Mouse (Mus musculus) Patski (cell line): Measurements from ENCODE around the gene Slc34a3. TPM values are rescaled to one million over a fixed set of nuclear protein-coding genes. Genes with fewer than 3 reads are reported as not detected.

Experiments used
- ATAC-seq: fragments of 100-300 bp; one replicate; pipeline ENCODE4 v1.8.0; 2021
- CTCF ChIA-PET: fragments of 350-600 bp; sonication (Branson Sonifier 250); formaldehyde crosslinking; loops from one replicate; lab custom pipeline; 2022; ENCODE audit warnings: inconsistent platforms; lab: Charles Lee
- POLR2A ChIA-PET: fragments of 350-600 bp; sonication (Branson Sonifier 250); formaldehyde crosslinking; loops from one replicate; lab custom pipeline; 2022; ENCODE audit warnings: antibody characterized with exemption, inconsistent platforms; lab: Charles Lee
- DNase-seq: peaks from one replicate; pipeline ENCODE4 v3.0.0-alpha.2; 2011; ENCODE audit warnings: low read depth, low spot score
- H3K27me3 ChIP-seq: fragments of 371-371 bp; one replicate; pipeline ENCODE4 v1.5.1; 2021
- CTCF ChIP-seq: fragments of 100-300 bp; IDR thresholded peaks from one replicate; pipeline ENCODE4 v1.5.1; 2021
- in situ Hi-C: fragments of 300-500 bp; cut with MboI; formaldehyde crosslinking; loops from 3 replicates; pipeline ENCODE4 v1.11.1; 2018; ENCODE audit warnings: low pct_unique_long_range_greater_than_20kb, mixed read lengths
- polyA plus RNA-seq: library from polyadenylated mRNA; unstranded; gene quantifications from one replicate; pipeline ENCODE4 v1.2.3, GENCODE M21; 2021

The Slc34a3 gene
- polyA plus RNA-seq, 1 experiment from 2014 or later = not detected

DNA sequence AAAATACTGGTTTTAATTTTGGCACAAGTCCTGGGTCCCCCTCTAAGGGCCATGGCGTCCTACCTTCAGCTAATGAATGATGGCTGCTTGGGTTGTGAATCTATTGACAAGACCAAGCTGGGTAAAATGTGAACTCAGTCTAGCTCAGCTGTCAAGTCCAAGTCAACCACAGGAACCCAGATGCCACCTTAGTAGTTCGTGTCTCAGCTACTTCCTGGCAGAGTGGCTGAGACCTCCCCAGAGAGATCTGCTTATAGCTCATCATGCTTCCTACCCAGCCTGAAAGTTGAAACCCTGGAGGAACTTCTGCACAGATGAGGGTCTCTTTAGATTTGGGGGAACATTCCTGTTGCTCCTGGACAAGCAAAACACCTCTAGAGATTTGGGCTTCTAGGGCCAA, 50.8 kb downstream of the Slc34a3 start:
- no peak for TF ChIP-seq CTCF
- peaks cover 42% of the 10 kb centered on the region for H3K27me3 ChIP-seq
- ChIA-PET POLR2A (no interaction called here), CTCF (interaction anchor here (1.0 kb wide), 1 partner anchor 45 kb away, joined by 3 read pairs; no protein-coding TSS in a partner anchor)
- ATAC-seq = no peak
- no peak for DNase-seq
- in situ Hi-C loops = no loop called here

DNA sequence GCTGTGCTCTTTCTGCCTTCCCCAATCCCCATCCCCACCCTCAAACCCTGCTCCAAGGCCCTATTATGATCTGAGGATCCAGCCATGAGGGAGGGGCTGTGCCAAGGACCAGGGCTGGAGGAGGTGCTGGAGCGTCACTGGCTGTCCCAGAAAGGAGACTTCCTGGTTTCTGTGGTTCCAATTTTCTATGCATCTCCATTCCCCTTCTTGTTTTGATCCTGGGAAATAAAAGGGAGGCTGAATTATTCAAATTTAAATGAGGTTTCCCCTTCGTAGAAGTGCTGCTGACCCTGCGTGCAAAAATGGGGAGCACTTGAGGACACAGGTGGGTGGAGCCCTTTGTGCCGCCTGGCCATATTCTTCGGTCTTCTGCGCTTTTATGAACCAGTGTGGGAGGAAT, 51.5 kb downstream of the Slc34a3 start:
- no peak for ATAC-seq
- in situ Hi-C loops = no loop called here
- CTCF ChIA-PET = no interaction called here

DNA sequence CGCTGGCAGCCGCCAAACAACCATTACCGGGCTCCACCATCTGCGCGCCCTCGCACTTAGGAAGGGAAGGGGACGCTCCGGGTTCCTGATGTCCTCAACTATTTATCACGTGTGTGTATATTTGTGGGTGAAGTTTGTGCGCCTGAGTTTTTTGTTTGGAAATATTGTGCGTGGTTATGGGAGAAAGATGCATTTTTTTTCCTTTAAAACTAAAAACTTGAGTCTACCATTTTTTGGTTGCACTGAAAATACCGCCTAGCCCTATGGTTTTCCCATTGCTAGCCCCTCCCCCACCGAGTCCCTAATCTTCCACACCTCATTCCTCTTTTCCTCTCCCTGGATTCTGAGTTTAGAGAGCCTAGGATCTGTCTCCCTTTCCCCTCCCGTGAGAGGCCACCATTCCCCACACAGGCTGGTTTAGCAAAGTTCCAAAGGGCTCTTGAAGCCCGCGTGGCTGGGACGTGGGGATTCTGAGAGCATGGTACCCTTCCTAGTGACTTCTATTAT, 52.2 kb downstream of the Slc34a3 start:
- H3K27me3 ChIP-seq = peaks cover 42% of the 10 kb centered on the region
- ChIA-PET POLR2A (no interaction called here), CTCF (no interaction called here)
- in situ Hi-C loops = no loop called here
- TF ChIP-seq CTCF = no peak
- ATAC-seq = no peak
- no peak for DNase-seq

More for the DNA sequence above, 51.5 kb downstream of the Slc34a3 start:
- no peak for TF ChIP-seq CTCF
- POLR2A ChIA-PET = no interaction called here
- peaks cover 42% of the 10 kb centered on the region for H3K27me3 ChIP-seq
- DNase-seq = no peak

DNA sequence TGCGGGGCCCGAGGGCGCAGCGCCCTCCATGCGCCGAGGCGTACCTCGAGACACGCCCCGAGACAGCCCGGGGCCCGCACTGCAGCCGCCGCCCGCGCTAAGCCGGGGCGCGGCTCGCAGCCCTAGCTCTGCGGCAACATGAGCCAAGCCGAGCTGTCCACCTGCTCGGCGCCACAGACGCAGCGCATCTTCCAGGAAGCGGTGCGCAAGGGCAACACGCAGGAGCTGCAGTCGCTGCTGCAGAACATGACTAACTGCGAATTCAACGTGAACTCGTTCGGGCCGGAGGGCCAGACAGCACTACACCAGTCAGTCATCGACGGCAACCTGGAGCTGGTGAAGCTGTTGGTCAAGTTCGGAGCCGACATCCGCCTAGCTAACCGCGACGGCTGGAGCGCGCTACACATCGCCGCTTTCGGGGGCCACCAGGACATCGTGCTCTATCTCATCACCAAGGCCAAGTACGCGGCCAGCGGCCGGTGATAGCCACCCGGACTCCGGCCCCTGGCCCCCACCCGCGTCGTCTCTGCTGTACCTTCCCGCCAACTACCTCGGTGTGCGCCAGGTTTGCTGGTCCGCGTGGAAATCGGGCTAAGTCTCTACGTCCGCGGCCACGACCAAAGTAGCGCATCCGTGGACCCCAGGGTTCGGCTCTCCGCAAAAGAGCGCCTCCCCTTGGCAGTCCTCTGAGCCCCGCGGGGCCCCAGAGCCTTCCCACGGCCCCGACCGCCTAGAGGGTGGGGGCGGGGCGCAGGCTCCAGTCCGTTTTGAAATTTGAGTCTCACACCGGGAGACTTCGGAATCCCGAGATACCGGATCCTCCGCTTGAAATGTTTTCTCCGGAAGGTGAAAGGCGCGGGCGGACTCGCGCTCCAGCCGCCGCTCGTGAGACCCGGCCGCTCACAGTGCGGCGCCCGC, 52.9 kb downstream of the Slc34a3 start:
- H3K27me3 ChIP-seq = peaks cover 42% of the 10 kb centered on the region
- in situ Hi-C loops = no loop called here
- no peak for ATAC-seq
- ChIA-PET POLR2A (no interaction called here), CTCF (no interaction called here)
- DNase-seq = no peak
- TF ChIP-seq CTCF = no peak

DNA sequence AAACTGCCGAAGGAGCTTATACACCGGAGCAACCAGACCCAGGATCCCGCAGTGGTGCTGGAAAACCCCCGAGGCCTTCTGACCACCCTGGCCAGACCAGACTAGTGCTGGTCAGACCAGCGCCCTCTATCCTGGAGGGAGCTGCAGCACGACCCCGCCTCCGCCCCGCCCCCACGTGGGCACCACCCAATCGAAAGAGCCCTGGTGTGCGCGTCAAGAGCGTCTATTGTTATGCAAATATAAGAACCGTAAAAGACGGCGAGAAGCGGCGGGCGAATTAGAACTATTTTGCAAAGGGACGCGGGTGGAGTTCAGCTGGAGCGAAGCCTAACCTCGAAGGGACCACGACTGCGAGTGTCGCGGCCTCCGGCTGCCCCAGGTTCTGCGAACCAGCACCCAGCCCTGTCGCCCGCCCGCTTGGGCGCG, 53.7 kb downstream of the Slc34a3 start, which contains the start of gene Nrarp:
Gene Nrarp, plus strand, starts transcription at position 281 of the 426 bp plus-strand sequence.
- ChIA-PET POLR2A (no interaction called here), CTCF (no interaction called here)
- DNase-seq (no peak), ATAC-seq (no peak)
- TF ChIP-seq CTCF = no peak
- peaks cover 42% of the 10 kb centered on the region for H3K27me3 ChIP-seq
- in situ Hi-C loops = no loop called here

DNA sequence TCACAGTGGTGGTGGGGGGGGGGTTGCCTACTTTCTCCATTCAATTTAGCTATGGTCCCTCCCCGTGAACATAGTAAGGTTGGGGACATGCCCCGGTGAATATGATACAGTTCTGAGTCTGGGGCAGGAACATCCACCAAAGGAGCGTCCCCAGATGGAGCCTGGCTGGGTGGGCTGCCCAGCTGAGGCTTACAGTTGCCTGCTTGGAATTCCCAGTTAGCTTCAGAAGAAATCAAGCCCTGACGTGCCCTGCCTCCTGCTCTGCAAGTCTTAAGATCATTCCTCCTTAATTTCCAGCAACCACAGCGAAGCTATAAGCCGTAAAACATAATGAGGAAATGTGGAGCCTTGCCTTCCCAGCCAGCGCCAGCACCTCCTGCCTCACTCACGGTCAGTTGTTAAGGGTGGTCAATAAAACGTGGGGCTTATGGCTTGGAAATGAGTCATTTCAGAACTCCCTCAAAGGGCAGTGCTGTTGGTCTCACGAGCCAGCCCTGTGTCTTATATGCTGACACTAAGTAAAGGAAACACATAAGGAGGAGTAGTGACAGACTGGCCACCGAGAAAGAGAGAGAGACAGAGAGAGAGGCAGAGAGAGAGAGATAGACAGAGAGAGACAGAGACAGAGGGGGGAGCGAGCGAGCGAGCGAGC, 54.5 kb downstream of the Slc34a3 start:
- no peak for TF ChIP-seq CTCF
- in situ Hi-C loops = no loop called here
- no peak for DNase-seq
- POLR2A ChIA-PET = no interaction called here
- ATAC-seq = no peak
- CTCF ChIA-PET = no interaction called here
- peaks cover 42% of the 10 kb centered on the region for H3K27me3 ChIP-seq

Other genes with a start within 250 kb of the Slc34a3 start
- 120 TPM for gene Nsmf, start 180.0 kb downstream of the Slc34a3 start, polyA plus RNA-seq
- not detected for gene Entpd8, start 154.1 kb downstream of the Slc34a3 start, polyA plus RNA-seq
- not detected for gene Noxa1, start 139.2 kb downstream of the Slc34a3 start, polyA plus RNA-seq
- 0.12 TPM for gene Nrarp, start 53.6 kb downstream of the Slc34a3 start, polyA plus RNA-seq
- 7.0 TPM for gene Tor4a, start 37.5 kb downstream of the Slc34a3 start, polyA plus RNA-seq
- gene Nelfb, start 22.9 kb downstream of the Slc34a3 start, polyA plus RNA-seq = 75.7 TPM
- gene Stpg3, start 19.7 kb downstream of the Slc34a3 start, polyA plus RNA-seq = 0.06 TPM
- 0.32 TPM for gene Fam166a, start 15.6 kb downstream of the Slc34a3 start, polyA plus RNA-seq
- 298 TPM for gene Tubb4b, start 9.7 kb downstream of the Slc34a3 start, polyA plus RNA-seq
- not detected for gene Rnf224, start 2.4 kb upstream of the Slc34a3 start, polyA plus RNA-seq
- 0.09 TPM for gene Rnf208, start 7.9 kb upstream of the Slc34a3 start, polyA plus RNA-seq
- not detected for gene Cysrt1, start 8.1 kb upstream of the Slc34a3 start, polyA plus RNA-seq
- gene AL732309.1, start 12.5 kb upstream of the Slc34a3 start, polyA plus RNA-seq = 5.0 TPM
- gene Tmem203, start 21.1 kb upstream of the Slc34a3 start, polyA plus RNA-seq = 26.3 TPM
- 110 TPM for gene Tprn, start 28.3 kb upstream of the Slc34a3 start, polyA plus RNA-seq
- 75.4 TPM for gene Ssna1, start 38.1 kb upstream of the Slc34a3 start, polyA plus RNA-seq
- 99.7 TPM for gene Anapc2, start 38.1 kb upstream of the Slc34a3 start, polyA plus RNA-seq
- gene Tmem210, start 53.8 kb upstream of the Slc34a3 start, polyA plus RNA-seq = not detected
- not detected for gene Lrrc26, start 55.6 kb upstream of the Slc34a3 start, polyA plus RNA-seq
- gene Grin1, start 84.8 kb upstream of the Slc34a3 start, polyA plus RNA-seq = 0.08 TPM
- gene Man1b1, start 98.0 kb upstream of the Slc34a3 start, polyA plus RNA-seq = 75.5 TPM
- gene Dpp7, start 122.0 kb upstream of the Slc34a3 start, polyA plus RNA-seq = 58.3 TPM
- 108 TPM for gene Uap1l1, start 131.3 kb upstream of the Slc34a3 start, polyA plus RNA-seq
- gene Sapcd2, start 138.0 kb upstream of the Slc34a3 start, polyA plus RNA-seq = 11.4 TPM
- gene Entpd2, start 161.5 kb upstream of the Slc34a3 start, polyA plus RNA-seq = 0.10 TPM
- 249 TPM for gene Npdc1, start 165.0 kb upstream of the Slc34a3 start, polyA plus RNA-seq
- gene Fut7, start 188.9 kb upstream of the Slc34a3 start, polyA plus RNA-seq = 0.09 TPM
- gene Abca2, start 194.3 kb upstream of the Slc34a3 start, polyA plus RNA-seq = 98.6 TPM
- 1.0 TPM for gene Clic3, start 222.5 kb upstream of the Slc34a3 start, polyA plus RNA-seq
- 23.3 TPM for gene Paxx, start 226.7 kb upstream of the Slc34a3 start, polyA plus RNA-seq
- gene Ptgds, start 235.7 kb upstream of the Slc34a3 start, polyA plus RNA-seq = 33.6 TPM